Mouse (Mus musculus) mouse embryonic stem cell (cell line): ENCODE measurements around the gene Olfr1099.

Experiments
- in situ Hi-C, 2 experiments: fragments of 300-500 bp; cut with MboI; formaldehyde crosslinking; loops; 1 replicate in 1 of 2; 3 replicates in 1 of 2; pipeline ENCODE4 v1.14.3; 2019 to 2020; ENCODE audit warnings: low sequenced_read_pairs in 2 of 2, low pct_unique_long_range_greater_than_20kb in 1 of 2, mixed read lengths in 1 of 2; ENCODE audit not compliant: unreplicated experiment in 1 of 2

Gene Olfr1099

DNA sequence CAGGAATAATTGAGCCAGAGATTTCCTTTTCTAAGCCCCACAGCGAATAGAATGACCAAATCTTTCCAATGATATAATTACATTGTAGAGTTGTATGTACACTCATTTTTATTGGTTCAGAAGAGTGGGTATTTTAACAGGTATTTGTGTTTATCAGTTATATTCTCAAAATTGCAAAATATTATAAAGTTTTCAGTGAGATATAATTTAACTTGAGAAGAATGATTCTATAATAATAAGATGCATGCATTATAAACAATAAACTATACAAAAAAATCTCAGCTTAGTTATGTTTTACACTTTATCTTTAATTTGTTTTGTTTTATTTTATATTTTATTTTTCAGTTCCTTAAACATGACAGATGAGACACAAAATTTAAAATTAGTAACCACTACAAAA lies at the start of gene Olfr1099:
TSS of gene Olfr1099 (minus strand) at position 101 of the 400 bp plus-strand sequence.
- in situ Hi-C loops: no loop called here

DNA sequence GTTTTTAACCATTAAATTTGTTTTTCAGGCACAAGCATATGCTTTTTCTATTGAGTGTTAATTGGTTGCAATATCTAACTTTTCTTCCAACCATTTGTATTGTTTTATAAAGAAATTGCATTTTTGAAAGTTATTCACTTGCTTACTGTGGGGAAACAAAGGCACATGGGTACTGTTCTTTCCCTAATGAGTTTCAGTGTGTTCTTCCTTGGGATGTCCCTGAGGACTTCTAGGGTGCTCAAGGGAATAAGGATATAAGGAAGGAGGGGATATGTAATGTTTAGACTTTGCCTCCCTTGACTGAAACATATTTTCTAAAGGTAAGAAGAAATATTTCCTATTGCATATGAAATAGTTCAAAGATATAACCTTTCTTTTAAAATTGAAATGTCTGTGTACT lies 37.6 kb upstream of the Olfr1099 start, which contains the start of gene Olfr1102:
TSS of gene Olfr1102 (plus strand) at position 301 of the 400 bp plus-strand sequence.
- in situ Hi-C loops: no loop called here

DNA sequence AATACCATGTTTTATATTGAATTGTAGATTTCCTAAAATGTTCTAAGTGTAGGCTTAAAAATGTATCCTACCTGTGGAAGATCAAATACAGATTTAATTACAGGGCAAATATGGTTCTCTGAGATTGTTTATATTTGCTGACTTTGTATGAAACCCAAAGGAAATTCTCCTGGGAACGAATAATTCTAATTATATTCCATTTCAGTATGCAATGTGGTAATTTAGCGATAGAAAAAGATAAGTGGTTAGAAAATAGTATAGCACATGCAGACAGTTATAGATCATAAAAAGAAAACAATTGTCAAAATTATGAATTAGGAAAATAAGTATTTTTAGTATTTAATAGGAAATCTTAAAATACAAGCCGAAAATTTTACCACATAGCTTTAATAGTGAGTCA lies 30.6 kb upstream of the Olfr1099 start, which contains the start of gene Olfr1101:
TSS of gene Olfr1101 (minus strand) at position 101 of the 400 bp plus-strand sequence.
- in situ Hi-C loops: no loop called here

DNA sequence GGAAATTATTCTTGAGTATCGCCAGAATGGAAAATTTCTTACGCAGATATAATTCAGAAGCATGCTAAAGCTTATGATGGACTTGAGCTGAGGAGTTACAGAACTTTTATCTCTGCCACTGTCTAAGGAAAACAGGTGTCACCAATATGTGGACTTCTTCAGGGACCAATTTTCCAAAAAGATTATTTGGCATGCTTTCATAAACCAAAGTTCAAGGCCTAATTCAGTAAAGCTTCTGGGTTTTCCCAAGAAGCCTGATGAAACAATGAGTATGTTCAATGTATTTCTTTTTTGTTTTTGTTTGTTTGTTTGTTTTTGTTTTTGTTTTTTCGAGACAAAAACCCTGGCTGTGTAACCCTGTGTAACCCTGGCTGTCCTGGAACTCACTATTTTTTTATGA lies 19.4 kb upstream of the Olfr1099 start, which contains the start of gene Olfr1100:
TSS of gene Olfr1100 (minus strand) at position 101 of the 400 bp plus-strand sequence.
- in situ Hi-C loops: no loop called here

DNA sequence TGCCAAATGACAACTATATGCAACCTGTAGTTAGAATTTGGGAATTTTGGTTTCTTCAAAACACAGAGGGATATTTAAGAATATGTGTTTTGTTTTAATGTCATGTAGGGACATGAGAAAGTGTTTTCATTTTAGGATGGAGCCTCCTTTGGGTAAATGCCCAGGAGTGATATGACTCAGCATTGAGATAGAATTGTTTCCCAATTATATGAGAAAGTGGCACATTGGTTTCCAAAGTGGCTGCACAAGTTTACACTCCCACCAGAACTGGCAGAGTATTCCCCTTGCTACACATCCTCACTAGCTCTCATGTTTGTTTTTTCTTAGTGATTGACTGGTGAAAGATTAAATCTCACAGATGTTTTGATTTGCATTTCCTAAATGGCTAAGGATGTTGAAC lies 33.9 kb downstream of the Olfr1099 start:
- in situ Hi-C loops: no loop called here

DNA sequence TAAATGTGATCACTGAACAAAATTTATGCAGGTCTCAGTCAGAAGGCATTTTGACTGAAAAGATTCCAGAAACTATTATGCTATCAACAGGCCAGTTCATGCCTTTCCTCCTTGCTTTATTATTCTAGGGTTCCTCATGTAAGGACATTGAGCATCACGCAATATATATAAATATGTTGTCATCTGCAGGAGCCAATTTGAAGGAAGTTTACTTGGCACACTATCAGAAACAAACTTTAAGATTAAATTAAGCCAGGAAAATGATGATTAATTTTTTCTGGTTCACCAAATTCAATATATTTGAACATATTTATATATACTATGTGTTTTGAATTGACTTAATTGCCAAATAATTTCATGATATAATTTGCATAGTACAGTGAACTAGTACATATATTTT lies 36.0 kb downstream of the Olfr1099 start, which contains the start of gene Olfr1098:
TSS of gene Olfr1098 (minus strand) at position 101 of the 400 bp plus-strand sequence.
- in situ Hi-C loops: no loop called here

DNA sequence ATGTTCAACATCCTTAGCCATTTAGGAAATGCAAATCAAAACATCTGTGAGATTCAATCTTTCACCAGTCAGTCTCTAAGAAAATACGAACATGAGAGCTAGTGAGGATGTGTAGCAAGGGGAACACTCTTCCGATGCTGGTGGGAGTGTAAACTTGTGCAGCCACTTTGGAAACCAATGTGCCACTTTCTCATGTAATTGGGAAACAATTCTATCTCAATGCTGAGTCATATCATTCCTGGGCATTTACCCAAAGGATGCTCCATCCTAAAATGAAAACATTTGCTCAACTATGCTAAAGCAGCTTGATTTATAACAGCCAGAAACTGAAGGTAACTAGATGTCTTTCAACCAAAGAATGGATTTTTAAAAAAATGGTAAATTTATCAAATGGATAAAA lies 54.8 kb downstream of the Olfr1099 start:
- in situ Hi-C loops: no loop called here
